Mouse (Mus musculus) G1E-ER4 (cell line): ENCODE data around the gene Ndufb8. TPM values are rescaled to one million over a fixed set of nuclear protein-coding genes. Genes with fewer than 3 reads are reported as not detected.

Experiments used
- GATA1 ChIP-seq: IDR thresholded peaks from one replicate; pipeline ENCODE4 v1.8.0; 2012; ENCODE audit warnings: low read length, inconsistent platforms
- polyA plus RNA-seq: library from polyadenylated mRNA; stranded (reverse); fragments of >175 nt; gene quantifications from 2 replicates; pipeline ENCODE4 v1.2.3, GENCODE M21; 2012

Gene Ndufb8
- polyA plus RNA-seq, 1 experiment = 390 TPM

- TF ChIP-seq GATA1 = no peak
Observed at GRCm38 (mm10) chr19:44544775-44545174, 10.5 kb downstream of the Ndufb8 start.

GRCm38 (mm10) chr19:44544372-44544771 lies 10.9 kb downstream of the Ndufb8 start:
- no peak for TF ChIP-seq GATA1

- TF ChIP-seq GATA1 = no peak
Observed at GRCm38 (mm10) chr19:44542694-44543178, 12.5 kb downstream of the Ndufb8 start.

GRCm38 (mm10) chr19:44537416-44537815 lies 17.8 kb downstream of the Ndufb8 start:
- no peak for TF ChIP-seq GATA1

GRCm38 (mm10) chr19:44535376-44535775 lies 19.9 kb downstream of the Ndufb8 start:
- no peak for TF ChIP-seq GATA1

- TF ChIP-seq GATA1 = no peak
Observed at GRCm38 (mm10) chr19:44530018-44530417, 25.2 kb downstream of the Ndufb8 start.

GRCm38 (mm10) chr19:44525551-44526205 lies 29.6 kb downstream of the Ndufb8 start:
- no peak for TF ChIP-seq GATA1

- TF ChIP-seq GATA1 = no peak
Observed at GRCm38 (mm10) chr19:44519152-44519551, 36.1 kb downstream of the Ndufb8 start.

- no peak for TF ChIP-seq GATA1
Observed at GRCm38 (mm10) chr19:44517996-44518768, 37.1 kb downstream of the Ndufb8 start.

GRCm38 (mm10) chr19:44515769-44516168 lies 39.5 kb downstream of the Ndufb8 start:
- no peak for TF ChIP-seq GATA1

GRCm38 (mm10) chr19:44514521-44515451 lies 40.5 kb downstream of the Ndufb8 start:
- TF ChIP-seq GATA1 = no peak

- TF ChIP-seq GATA1 = no peak
Observed at GRCm38 (mm10) chr19:44513921-44514482, 41.2 kb downstream of the Ndufb8 start.

- no peak for TF ChIP-seq GATA1
Observed at GRCm38 (mm10) chr19:44513054-44513833, 42.0 kb downstream of the Ndufb8 start.

GRCm38 (mm10) chr19:44512601-44513000 lies 42.6 kb downstream of the Ndufb8 start:
- TF ChIP-seq GATA1 = no peak
